Mouse (Mus musculus): ENCODE results near the gene Tomm22.
"Not testable (repeated sequence)": the region's sequence is repeated elsewhere in the genome, so short reads cannot be mapped to it uniquely, and the experiment has no call there.

Tomm22 gene

DNA sequence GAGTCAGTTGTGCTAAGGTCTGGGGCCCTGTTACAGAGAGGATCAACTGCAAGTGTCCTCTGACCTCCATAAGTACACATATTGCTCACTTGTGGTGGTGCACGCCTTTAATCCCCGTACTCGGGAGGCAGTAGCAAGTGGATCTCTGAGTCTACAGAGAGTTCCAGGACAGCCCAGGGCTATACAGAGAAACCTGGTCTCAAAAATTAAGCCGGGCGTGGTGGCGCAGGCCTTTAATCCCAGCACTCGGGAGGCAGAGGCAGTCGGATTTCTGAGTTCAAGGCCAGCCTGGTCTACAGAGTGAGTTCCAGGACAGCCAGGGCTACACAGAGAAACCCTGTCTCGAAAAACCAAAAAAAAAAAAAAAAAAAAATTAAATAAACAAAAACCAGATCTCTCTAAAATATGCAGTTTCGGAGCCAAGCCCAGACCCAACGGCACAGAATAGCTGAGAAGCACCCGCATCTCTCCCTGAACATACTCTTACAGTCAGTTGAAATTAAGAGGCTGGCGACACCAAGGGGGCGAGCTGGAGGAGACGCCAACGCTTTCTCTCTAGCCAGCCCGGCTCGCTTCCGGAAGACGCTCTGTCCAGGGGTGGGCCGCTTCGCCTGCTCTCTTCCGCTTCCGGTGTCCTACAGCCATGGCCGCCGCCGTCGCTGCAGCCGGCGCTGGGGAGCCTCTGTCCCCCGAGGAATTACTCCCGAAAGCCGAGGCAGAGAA, at the start of gene Tomm22:
TSS of gene Tomm22 (plus strand) at position 613 of the 723 bp plus-strand sequence.
- peak; percentile 91 for DNase-seq (ENCODE audit: low spot score)

GRCm38 (mm10) chr15:79630471-79630870, 40.2 kb upstream of the Tomm22 start:
- DNase-seq (ENCODE audit: low spot score): no peak

GRCm38 (mm10) chr15:79641135-79641817, 29.4 kb upstream of the Tomm22 start:
- DNase-seq (ENCODE audit: low spot score): no peak

GRCm38 (mm10) chr15:79645483-79645882, 25.2 kb upstream of the Tomm22 start:
- no peak for DNase-seq (ENCODE audit: low spot score)

- no peak for DNase-seq (ENCODE audit: low spot score)
These were observed 22.5 kb upstream of the Tomm22 start for GRCm38 (mm10) chr15:79648130-79648529.

DNA sequence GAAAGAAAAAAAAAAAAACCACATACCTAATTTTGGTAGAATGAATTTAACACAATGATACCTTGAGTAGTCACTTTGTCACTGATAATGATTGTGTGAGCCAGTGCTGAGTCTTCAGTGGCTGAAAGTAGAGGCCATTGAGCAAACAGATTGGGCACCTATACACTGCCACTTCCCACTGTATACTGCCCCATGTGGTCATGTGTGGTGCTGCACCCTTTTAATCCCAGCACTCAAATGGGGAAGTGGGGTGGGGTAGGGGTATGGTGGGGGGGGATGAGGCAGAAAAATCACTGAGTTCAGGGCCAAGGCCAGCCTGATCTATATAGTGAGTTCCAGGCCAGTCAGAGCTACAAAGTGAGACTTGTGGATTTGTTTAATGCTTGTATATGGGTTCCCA, 20.1 kb upstream of the Tomm22 start:
- peak; percentile 46 for DNase-seq (ENCODE audit: low spot score)

DNA sequence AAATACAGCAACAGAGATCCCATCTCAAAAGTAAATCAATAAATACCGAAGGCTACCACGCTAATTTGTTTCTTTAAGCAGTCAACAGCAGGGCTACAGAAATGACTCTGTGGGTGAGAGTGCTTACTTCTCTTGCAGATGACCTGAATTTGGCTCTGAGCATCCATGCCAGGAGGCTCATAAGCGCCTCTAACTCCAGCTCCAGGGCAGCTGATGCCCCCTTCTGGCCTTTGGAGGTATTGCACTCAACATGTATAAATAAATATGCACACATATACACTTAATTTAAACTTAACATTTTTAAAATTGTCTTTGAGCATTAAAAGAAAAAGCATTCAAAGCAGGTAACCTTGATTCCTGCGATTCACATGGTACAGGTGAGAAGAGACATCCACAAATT, 19.2 kb upstream of the Tomm22 start:
- DNase-seq (ENCODE audit: low spot score): no peak

- DNase-seq (ENCODE audit: low spot score): peak; percentile 42
These were observed 14.2 kb upstream of the Tomm22 start for GRCm38 (mm10) chr15:79656451-79656850.

- DNase-seq (ENCODE audit: low spot score): peak; percentile 92
These were observed 12.7 kb upstream of the Tomm22 start for GRCm38 (mm10) chr15:79657837-79658530.

GRCm38 (mm10) chr15:79658531-79659375, 11.9 kb upstream of the Tomm22 start, which contains the start of the genes Fam227a and Cby1:
Fam227a (minus strand) TSS chr15:79658956.
Cby1 (plus strand) TSS chr15:79659199.
- DNase-seq (ENCODE audit: low spot score): peak; percentile 95

DNA sequence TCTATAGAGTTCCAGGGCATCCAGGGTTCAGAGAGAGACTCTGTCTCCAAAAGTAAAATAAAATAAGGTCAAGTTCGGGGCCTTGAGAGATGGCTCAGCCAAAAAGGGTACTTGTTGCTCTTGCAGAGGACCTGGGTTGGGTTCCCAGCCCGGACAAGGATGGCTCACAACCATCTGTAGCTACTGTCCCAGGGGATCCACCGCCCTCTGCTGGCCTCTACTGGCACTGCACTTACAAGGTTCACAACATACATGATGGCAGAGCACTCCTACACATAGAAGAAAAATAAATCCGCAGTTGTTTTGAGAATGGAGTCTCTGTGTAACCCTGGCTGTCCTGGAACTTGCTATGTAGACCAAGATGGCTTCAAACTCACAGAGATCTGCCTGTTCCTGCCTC, 8.8 kb upstream of the Tomm22 start:
- no peak for DNase-seq (ENCODE audit: low spot score)

DNA sequence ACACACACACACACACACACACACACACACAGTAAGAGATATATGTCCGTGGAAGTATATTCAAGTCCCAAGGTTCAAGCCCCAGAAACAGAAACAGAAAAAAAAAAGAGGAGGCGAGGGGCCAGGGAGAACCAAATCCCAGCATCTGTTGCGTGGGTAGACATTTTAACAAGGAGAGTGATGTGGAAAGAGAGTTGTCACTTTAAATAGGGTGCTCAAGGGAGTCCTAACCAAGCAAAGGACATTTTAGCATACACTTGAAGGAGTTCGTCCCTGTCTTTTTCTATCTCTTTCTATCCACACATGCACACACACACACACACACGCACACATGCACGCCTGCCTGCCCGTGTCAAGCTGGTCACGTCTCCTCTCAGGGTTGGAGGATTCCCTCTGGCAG, 6.0 kb upstream of the Tomm22 start:
- DNase-seq (ENCODE audit: low spot score): peak; percentile 40

GRCm38 (mm10) chr15:79669195-79669594, 1.5 kb upstream of the Tomm22 start:
- DNase-seq (ENCODE audit: low spot score): no peak

DNA sequence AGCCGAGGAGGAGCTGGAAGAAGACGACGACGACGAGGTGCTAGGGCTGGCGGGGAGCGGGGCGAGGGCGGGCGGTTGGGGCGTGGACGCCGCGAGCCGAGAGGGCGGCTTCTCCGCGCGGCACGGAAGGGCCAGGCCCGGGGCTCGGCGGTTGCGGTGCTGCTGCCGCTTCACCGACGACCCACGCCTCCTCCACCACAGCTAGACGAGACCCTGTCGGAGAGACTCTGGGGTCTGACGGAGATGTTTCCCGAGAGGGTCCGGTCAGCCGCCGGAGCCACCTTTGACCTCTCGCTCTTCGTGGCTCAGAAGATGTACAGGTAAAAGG, 275 bp downstream of the Tomm22 start:
- DNase-seq (ENCODE audit: low spot score): no peak

- not testable (repeated sequence) for DNase-seq (ENCODE audit: low spot score)
These were observed 1.2 kb downstream of the Tomm22 start for GRCm38 (mm10) chr15:79671828-79672348.

DNA sequence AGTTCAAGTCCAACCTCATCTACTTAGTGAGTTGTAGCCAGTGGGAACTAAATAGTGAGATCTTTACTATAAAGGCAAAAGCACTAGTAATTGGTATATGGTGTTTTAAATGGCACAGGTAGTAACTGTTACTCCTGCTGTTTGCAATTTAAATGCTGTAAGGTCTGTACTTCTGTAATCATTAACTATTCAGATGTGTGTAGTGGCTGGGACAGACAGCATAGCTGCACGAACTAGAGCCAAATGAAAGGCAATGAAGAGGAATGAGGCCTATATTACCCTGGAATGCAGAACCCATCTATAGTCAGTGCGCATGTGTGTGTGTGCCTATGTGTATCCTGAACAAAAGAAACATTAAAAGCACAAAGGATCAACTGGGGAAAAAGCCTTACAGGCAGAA, 7.3 kb downstream of the Tomm22 start:
- DNase-seq (ENCODE audit: low spot score): no peak

DNA sequence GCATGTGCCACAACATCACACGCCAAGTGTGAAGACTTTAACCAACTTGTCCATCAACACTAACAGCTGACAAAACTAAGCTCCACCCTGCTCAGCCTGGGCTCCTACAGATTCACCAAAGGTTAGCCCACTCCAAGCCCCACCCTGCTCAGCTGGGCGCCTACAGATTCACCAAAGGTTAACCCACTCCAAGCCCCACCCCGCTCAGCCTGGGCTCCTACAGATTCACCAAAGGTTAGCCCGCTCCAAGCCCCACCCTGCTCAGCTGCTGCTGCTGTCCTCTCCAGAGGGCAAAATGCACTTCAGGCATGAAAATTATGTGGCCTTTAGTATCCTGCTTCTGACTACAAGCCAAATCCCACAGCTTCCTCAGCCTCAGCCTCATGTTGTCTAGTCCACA, 11.3 kb downstream of the Tomm22 start:
- no peak for DNase-seq (ENCODE audit: low spot score)

DNA sequence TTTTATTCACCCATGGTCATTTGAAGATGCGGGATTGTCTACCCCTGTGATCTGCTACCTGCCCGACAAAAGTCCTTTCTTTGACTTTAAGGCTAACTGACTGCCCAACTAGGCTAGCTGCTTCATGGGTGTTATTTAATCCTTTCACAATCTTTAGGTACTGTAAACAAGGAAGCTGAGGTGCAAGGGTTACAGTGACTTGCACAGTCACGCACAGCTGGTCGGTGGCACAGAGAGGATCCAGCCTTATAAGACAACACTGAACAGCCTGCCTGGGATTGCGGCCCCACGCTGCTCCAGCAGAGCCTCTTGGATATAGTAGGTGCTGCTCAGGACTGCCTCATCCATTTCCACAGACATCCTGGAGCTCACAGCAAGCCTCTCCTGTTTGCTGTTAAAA, 12.5 kb downstream of the Tomm22 start:
- DNase-seq (ENCODE audit: low spot score): no peak

GRCm38 (mm10) chr15:79683707-79684465, 13.2 kb downstream of the Tomm22 start:
- DNase-seq (ENCODE audit: low spot score): no peak

DNA sequence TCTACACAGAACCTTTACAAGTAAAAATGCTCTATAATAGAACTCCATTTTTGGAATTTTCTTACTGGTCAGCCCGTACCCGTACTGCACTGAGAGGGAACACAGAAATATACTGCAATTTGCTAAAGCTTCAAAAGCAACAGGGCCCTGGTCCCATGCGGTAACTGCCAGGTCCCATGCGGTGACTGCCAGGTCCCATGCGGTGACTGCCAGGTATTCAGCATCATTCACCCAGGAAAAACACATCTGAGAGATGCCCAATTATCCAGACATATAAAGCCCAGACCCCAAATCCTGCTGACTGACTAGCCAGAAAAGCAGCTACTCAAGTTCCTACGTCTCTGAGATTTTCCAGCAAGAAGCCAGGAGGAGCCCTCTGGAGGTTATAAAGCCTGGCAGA, 14.0 kb downstream of the Tomm22 start:
- DNase-seq (ENCODE audit: low spot score): no peak

GRCm38 (mm10) chr15:79685141-79685641, 14.5 kb downstream of the Tomm22 start:
- no peak for DNase-seq (ENCODE audit: low spot score)

All from layer of hippocampus, adult 11-12 months (tissue).